Mouse (Mus musculus): ENCODE data around the gene Slc22a22.

The Slc22a22 gene

GRCm38 (mm10) chr15:57477525-57477924 lies at the start of gene Slc22a22:
Gene Slc22a22 (minus strand): TSS chr15:57477625.
- no peak for DNase-seq (ENCODE audit: low spot score in 2 of 2)

- no peak for DNase-seq (ENCODE audit: low spot score in 2 of 2)
Observed at GRCm38 (mm10) chr15:57523510-57524298, 46.3 kb upstream of the Slc22a22 start.

- no peak for DNase-seq (ENCODE audit: low spot score in 2 of 2)
Observed at GRCm38 (mm10) chr15:57522160-57522559, 44.7 kb upstream of the Slc22a22 start.

- DNase-seq (ENCODE audit: low spot score in 2 of 2) = no peak
Observed at GRCm38 (mm10) chr15:57509185-57510172, 32.1 kb upstream of the Slc22a22 start.

DNA sequence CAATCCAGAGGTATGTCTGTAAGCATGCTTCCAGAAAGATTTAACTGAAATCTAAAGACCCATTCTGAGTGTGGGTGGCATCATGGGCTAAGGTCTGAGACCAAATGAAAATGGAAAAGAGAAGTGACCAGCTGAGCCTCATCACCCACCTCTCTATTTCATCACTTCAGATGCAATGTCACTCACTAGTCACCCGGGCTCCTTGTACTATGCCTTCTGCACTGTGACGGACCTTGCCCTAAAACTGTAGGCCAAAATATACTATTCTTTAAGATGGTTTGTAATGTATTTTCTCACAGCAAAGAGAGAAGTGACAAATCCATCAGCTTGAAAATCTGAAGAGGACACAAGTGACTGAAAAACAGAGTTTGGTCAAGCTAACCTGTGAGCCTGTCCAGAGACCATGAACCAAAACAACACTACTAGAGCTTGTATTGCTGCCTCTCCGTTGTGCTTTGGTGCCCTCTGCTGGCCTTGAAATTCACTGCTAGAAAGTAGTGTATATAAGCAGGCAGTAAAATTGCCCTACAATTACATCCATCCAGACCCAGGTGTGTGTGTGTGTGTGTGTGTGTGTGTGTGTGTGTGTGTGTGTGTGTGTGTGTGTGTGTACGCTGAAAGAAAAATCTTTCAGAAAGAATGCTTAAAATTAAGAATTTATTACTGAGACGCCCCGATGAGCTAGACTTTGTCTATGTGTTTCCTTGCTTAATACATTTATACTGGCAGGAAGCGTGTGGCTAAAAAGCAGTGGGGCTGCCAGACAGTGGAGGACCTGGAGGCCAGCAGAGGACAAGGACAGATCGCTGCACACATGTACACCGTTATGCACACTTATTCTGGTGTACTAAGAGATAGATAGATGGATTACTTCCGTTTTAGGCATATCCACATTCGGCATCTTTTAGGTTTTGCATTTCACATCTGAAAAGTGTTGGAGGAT lies 31.1 kb upstream of the Slc22a22 start:
- peak; percentile 13 to 56 for DNase-seq (ENCODE audit: low spot score in 2 of 2)

- no peak for DNase-seq (ENCODE audit: low spot score in 2 of 2)
Observed at GRCm38 (mm10) chr15:57504126-57504705, 26.8 kb upstream of the Slc22a22 start.

GRCm38 (mm10) chr15:57503656-57504055 lies 26.2 kb upstream of the Slc22a22 start:
- DNase-seq (ENCODE audit: low spot score in 2 of 2) = no peak

GRCm38 (mm10) chr15:57501559-57501958 lies 24.1 kb upstream of the Slc22a22 start:
- DNase-seq (ENCODE audit: low spot score in 2 of 2) = no peak

DNA sequence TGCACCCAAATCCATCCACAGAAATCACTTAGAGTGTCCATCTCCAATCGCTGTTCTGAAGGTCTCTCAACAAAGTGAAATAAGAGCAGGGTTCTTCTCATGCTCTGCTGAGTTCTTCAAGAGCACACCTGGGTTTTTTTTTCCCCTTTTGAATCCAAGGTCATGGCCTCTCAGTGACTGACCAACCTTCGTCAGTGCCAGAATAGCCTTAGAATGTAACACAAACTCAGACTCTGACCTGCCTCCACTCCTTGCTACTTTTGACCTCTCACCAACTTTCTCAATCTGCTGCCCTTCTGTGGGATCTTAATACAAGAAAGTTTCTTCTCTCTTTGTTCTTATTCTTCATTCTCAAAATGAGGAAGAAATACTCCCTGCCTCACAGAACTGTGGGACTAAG lies 18.7 kb upstream of the Slc22a22 start:
- no peak for DNase-seq (ENCODE audit: low spot score in 2 of 2)

GRCm38 (mm10) chr15:57482509-57482908 lies 5.1 kb upstream of the Slc22a22 start:
- no peak for DNase-seq (ENCODE audit: low spot score in 2 of 2)

DNA sequence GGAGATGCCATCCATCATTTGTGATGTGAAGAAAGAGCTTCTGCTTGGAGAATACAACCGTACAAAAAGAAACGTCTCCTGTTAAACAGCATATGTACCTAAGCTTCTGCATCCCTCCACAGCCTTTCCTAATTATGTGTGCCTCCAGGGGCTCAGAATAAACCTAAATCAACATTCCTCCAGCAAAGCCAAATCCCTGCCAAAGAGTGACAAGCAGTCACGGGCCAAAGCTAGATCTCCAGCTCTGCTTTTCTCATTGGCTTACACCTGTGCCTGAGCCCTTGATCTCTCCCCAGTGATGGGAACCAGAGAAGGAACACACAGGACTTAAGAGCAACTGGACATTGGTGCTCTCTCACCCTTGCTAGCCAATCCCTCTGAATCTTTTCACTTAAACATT lies 5.8 kb downstream of the Slc22a22 start:
- no peak for DNase-seq (ENCODE audit: low spot score in 2 of 2)

- no peak for DNase-seq (ENCODE audit: low spot score in 2 of 2)
Observed at GRCm38 (mm10) chr15:57465996-57466395, 11.4 kb downstream of the Slc22a22 start.

- no peak for DNase-seq (ENCODE audit: low spot score in 2 of 2)
Observed at GRCm38 (mm10) chr15:57465061-57465460, 12.4 kb downstream of the Slc22a22 start.

DNA sequence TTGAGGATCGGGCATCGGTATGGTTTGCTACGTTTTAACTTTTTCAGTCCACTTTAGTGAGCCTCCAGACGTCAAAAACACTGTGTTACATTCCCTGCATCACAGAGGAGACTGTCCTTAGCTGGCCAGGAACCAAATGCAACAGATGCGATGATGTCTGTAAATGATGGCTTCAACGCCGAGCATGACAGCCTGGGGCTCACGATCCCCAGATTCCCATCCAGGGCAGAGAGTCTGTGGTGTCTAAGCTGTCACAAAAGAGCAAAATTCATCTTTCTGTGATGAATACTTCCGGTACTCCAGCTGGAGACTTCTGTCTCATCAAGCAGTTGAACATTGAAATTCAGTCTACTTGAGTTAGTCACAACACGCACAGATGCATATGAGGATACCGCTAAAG lies 13.4 kb downstream of the Slc22a22 start:
- no peak for DNase-seq (ENCODE audit: low spot score in 2 of 2)

DNA sequence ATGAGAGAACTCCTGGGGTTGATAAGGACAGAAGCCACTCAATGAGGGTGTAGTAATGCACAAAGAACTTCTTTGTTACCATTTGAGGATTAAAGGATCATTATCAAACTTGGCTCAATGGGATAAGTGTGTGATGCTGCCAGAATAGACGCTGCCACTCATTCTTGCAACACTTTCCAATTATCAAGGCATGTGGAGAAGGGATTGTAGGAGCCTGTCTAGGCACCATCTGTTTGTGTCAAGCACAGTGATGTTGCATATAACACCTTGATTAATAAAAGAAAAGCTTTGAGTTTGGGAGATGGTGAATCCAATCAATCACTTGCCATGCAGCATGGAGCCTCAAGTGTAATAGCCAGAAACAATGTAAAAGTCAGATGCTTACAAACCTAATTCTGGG lies 16.1 kb downstream of the Slc22a22 start:
- DNase-seq (ENCODE audit: low spot score in 2 of 2) = no peak

DNA sequence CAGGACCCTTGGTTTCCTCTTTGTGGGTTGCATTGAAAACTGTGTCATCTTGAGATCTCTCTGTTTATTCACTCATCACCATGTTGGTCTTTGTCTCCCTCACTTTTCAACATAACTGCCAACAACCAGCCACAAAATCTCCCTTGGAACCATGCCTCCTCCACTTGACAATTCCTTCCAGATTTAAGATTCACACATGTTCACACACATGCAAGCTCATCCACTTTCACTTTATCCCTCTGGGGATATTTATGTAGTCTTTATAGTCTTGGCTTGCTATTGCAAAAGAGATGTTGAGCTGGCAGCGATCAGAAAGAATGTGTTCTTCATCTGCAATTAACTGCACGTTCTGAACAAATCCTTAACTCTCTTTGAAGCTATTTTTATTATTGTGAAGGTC lies 20.1 kb downstream of the Slc22a22 start:
- peak in 1 of 2 experiments; percentile 1 for DNase-seq (ENCODE audit: low spot score in 2 of 2)

DNA sequence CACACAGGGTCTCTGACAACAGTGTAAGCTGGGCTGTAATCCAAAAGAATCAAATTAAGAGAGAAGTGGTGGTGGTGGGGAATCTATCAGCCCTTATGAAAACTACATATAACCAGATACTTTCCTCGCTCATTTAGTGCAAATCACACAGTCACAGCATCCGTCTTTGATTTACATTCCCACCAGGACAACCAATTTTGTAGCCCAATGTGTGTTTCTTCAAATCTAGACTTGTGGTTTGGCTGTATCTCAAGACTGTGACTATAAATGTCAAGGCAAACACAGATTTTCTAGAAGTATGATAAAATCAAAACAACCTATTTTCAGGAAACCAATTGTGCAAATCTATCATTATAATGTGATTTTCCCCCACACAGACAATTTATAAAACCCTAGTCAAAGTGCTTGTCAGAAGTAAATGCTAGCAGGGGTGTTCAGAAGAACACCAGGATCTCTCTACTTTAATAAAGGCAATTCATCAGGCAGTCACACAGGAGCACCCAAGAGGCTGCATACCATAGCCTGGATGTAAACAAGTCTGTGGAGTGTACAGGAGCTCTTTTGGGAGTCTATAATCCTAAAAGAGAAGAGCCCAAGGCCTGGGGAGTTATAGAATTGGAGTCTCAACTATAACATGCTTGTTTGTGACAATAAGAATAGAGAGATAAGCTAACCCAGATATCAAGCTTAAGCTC lies 42.6 kb downstream of the Slc22a22 start:
- no peak for DNase-seq (ENCODE audit: low spot score in 2 of 2)

- no peak for DNase-seq (ENCODE audit: low spot score in 2 of 2)
Observed at GRCm38 (mm10) chr15:57408498-57408897, 68.9 kb downstream of the Slc22a22 start.

GRCm38 (mm10) chr15:57398439-57399148 lies 78.8 kb downstream of the Slc22a22 start:
- DNase-seq (ENCODE audit: low spot score in 2 of 2) = no peak

DNA sequence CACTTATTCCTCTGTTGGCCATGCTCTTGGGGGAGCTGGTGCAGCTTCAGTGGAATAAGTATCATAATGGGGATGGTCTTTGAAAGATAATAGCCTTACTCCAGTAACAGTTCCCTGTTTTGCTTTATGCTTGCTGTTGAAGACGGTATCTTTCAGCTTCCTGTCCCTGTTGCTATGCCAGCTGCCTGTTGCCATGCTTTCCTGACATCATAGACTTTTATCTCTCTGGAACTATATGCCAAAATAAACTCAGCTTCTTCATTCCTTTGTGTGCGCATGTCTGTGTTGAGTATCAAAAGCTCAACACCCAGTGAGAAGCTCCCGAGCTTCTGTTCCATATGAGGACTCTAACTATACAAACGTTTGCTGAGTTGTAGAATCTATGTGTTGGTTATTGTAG lies 83.4 kb downstream of the Slc22a22 start:
- no peak for DNase-seq (ENCODE audit: low spot score in 2 of 2)
